Mouse (Mus musculus): ENCODE data around the gene Gm17428.

Gm17428 gene

GRCm38 (mm10) chr14:55008417-55008816 is 31.7 kb downstream of the Gm17428 start:
- DNase-seq (ENCODE audit: low read depth, low spot score): no peak

DNA sequence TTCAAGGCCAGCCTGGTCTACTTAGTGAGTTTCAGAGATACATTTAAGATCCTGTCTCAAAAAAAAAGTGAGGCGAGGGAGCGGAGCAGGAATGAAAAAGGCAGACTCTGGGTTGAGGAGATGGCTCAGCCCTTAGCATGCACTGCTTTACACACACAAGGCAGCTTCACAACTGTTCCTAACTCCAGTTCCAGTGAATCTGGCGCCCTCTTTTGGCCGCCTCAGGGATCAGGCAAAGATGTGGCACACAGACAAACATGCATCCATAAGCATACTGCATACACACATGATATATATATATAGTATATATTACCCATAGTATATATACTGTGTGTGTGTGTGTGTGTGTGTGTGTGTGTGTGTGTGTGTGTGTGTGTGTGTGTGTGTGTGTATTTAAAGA is 34.4 kb downstream of the Gm17428 start:
- DNase-seq (ENCODE audit: low read depth, low spot score): no peak

DNA sequence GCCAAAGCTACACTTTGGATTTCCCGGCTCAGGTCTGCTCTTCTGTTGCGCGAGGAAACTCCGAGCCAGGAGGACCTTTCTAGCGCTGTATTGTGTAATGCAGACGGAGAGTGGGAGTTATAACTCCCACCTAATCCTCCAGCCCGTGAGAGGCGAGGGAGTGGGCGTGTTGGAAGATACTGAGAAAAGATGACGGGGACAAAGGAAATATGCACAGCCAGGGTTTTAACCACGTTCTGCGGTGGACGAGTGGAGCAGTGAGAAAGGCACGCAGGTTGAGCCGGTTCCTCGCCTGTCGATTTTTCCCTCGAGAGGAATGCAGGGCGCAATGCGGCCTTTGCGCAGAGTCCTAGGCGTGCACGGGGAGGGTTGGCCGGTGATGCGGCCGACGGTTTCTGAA is 37.9 kb downstream of the Gm17428 start:
- DNase-seq (ENCODE audit: low read depth, low spot score): no peak

DNA sequence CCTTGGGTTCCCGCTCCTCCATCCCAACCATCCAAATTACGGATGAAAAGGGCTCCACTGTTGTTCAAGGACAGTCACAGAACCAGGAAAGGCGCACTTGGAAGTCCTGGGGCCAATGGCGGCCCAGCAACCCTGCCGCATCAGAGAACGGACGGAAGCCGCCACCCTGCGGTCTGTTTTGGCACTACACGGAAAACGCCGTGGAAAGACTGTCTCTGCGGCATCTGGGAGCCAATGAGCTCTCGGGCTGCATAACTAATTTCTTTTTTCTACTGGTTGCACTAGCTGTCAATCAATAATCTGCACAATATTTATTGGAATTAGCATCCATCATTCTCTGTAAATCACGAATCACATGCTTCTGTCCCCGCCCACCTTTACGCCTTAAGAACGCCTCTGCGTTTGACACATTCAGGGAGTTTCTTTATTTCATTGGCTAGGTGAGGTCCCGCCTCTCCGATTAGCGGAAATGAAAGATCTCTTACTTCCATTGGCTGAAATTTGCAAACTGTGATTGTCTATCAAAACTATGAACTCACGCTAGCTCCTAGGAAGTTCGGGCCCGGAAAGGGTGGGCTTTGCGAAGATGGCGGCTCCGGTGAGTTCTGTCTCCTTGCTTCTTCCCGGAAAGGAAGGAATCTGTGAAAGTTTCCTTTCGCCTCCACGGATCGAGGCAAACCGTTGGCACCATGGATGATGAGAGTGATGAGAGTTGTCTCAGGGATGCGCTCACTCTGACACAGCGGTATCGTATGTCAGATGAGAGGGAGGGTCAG is 38.4 kb downstream of the Gm17428 start, which contains the start of gene Ngdn:
Gene Ngdn (plus strand): TSS at position 464 of the 776 bp plus-strand sequence.
- peak; percentile 96 for DNase-seq (ENCODE audit: low read depth, low spot score)

DNA sequence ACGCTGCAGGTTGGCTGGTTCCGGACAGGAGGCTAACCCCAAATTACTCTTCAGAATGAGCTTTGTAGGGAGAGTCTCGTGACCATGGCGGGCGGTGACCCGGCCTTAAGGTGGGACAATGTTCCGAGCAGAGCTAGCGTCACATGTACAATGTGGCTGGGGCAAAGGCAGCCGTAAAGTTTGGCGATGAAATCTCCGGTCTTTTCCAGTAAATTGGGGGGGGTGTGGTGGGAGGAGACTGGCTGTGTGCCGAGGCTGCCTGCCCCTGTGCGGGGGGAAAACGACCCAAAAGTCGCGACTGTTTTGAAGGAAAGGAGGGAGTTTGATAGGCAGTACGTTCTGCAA is 39.0 kb downstream of the Gm17428 start:
- no peak for DNase-seq (ENCODE audit: low read depth, low spot score)

DNA sequence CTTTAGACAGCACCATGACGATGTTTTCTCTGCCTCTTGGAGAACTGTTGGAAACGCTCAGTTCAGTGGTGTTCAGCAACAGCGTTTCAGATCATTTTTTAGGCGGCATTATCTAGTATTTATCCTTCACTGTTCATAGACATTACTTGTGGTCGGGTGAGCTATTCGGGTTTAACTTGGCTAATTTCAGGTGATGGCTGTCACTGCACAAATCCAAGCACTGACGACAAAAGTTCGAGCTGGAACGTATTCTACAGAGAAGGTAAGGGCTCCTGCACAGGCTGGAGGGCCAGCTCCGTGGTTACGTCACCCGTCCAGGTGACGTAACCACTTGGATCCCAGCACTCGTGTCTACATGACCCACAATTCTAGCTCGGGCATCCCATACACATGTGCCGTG is 40.1 kb downstream of the Gm17428 start:
- no peak for DNase-seq (ENCODE audit: low read depth, low spot score)

GRCm38 (mm10) chr14:55020394-55020793 is 43.7 kb downstream of the Gm17428 start:
- DNase-seq (ENCODE audit: low read depth, low spot score): no peak

GRCm38 (mm10) chr14:55023011-55023410 is 46.3 kb downstream of the Gm17428 start:
- DNase-seq (ENCODE audit: low read depth, low spot score): no peak

DNA sequence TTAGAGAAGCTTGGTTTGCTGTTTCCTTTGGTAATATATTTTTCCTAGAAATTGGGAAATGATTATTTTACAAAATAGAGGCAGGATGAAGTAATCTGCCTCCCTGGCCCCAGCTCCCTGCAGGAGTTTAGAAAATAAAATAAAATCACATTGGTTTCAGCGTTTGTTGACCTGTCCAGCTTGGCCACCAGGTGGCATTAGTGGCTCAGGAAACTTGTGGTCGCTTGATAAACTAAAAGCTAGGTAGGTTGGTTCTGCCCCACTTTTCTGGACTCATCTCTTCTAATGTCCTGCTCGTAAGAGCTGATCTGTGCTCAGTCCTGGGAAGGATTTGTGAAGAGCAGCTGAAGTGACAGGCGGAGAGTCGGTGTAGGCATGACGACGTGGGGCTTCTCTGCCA is 47.5 kb downstream of the Gm17428 start:
- peak; percentile 54 for DNase-seq (ENCODE audit: low read depth, low spot score)

DNA sequence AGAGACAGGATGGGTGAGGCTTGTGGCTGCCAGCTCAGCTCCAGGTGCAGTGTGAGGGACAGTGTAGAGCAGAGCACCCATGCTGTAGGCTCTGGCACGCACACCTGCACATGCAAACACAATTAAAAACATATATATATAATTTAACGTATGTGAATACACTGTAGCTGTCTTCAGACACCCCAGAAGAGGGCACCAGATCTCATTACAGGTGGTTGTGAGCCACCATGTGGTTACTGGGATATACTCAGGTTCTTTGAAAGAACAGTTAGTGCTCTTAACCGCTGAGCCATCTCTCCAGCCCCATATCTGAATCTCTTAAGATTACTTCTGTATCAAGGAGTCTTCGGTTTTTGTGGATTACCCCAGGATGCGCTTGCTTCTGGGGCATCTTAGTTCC is 48.8 kb downstream of the Gm17428 start:
- DNase-seq (ENCODE audit: low read depth, low spot score): no peak
